Mouse (Mus musculus) ES-Bruce4 (cell line): ENCODE data around the gene Apoe. TPM values are rescaled to one million over a fixed set of nuclear protein-coding genes. Genes with fewer than 3 reads are reported as not detected.

ENCODE experiments used
- H3K27ac ChIP-seq: 2 replicates; pipeline ENCODE4 v1.5.1; 2012; ENCODE audit warnings: low read length, inconsistent platforms; ENCODE audit not compliant: insufficient read depth
- H3K27me3 ChIP-seq: 2 replicates; pipeline ENCODE4 v1.6.1; 2012; ENCODE audit warnings: mild to moderate bottlenecking, low read length, inconsistent platforms; ENCODE audit not compliant: control insufficient read depth, poor library complexity, insufficient read depth, severe bottlenecking
- H3K36me3 ChIP-seq: 2 replicates; pipeline ENCODE4 v1.6.1; 2012; ENCODE audit warnings: inconsistent platforms, mild to moderate bottlenecking, low read length, moderate library complexity; ENCODE audit not compliant: control insufficient read depth, poor library complexity, insufficient read depth, severe bottlenecking
- H3K4me1 ChIP-seq: one replicate; pipeline ENCODE4 v1.8.1; 2011; ENCODE audit warnings: low read length; ENCODE audit not compliant: control insufficient read depth, insufficient read depth
- H3K4me3 ChIP-seq: 2 replicates; pipeline ENCODE4 v1.5.1; 2011; ENCODE audit warnings: low read depth, mild to moderate bottlenecking, low read length
- H3K9ac ChIP-seq: 2 replicates; pipeline ENCODE4 v1.6.1; 2012; ENCODE audit warnings: low read depth, mild to moderate bottlenecking, inconsistent platforms; ENCODE audit not compliant: poor library complexity, severe bottlenecking
- H3K9me3 ChIP-seq: replicated peaks from 2 replicates; pipeline ENCODE4 v1.6.1; 2012; ENCODE audit warnings: mild to moderate bottlenecking, low read length, inconsistent platforms; ENCODE audit not compliant: control insufficient read depth, poor library complexity, insufficient read depth, severe bottlenecking
- CTCF ChIP-seq: IDR thresholded peaks from one replicate; pipeline ENCODE4 v1.8.1; 2011; ENCODE audit warnings: low read depth, low read length
- EP300 ChIP-seq: IDR thresholded peaks from 2 replicates; pipeline ENCODE4 v1.6.1; 2011; ENCODE audit warnings: low read depth, low read length; ENCODE audit not compliant: insufficient read depth
- POLR2A ChIP-seq: IDR thresholded peaks from one replicate; pipeline ENCODE4 v1.8.1; 2011; ENCODE audit warnings: low read length; ENCODE audit not compliant: insufficient read depth
- polyA plus RNA-seq: library from polyadenylated mRNA; stranded (reverse); fragments of >200 nt; gene quantifications from 2 replicates; pipeline ENCODE4 v1.2.4, GENCODE M21; 2011; ENCODE audit warnings: low read depth; ENCODE audit not compliant: missing spikeins, insufficient read depth, insufficient read length

The Apoe gene
- polyA plus RNA-seq, 1 experiment, result 1,048 TPM

GRCm38 (mm10) chr7:19652614-19653013 is 46.4 kb downstream of the Apoe start:
- no peaks in the 10 kb centered on the region for H3K9me3 ChIP-seq
- H3K36me3 ChIP-seq, result peaks cover 8% of the 10 kb centered on the region
- no peak overlapping the region for H3K9ac ChIP-seq
- no peak overlapping the region for H3K27ac ChIP-seq
- no peaks in the 10 kb centered on the region for H3K4me1 ChIP-seq
- no peak overlapping the region for H3K4me3 ChIP-seq
- TF ChIP-seq CTCF, result no peak
- TF ChIP-seq POLR2A, result no peak
- TF ChIP-seq EP300, result no peak
- no peaks in the 10 kb centered on the region for H3K27me3 ChIP-seq

GRCm38 (mm10) chr7:19651063-19651786 is 47.8 kb downstream of the Apoe start:
- TF ChIP-seq CTCF (no peak), EP300 (no peak), POLR2A (no peak)
- Histone ChIP-seq H3K9me3 (no peaks in the 10 kb centered on the region), H3K9ac (no peak overlapping the region), H3K27me3 (no peaks in the 10 kb centered on the region), H3K4me1 (no peaks in the 10 kb centered on the region), H3K27ac (no peak overlapping the region; the same call in 1 of the 2 replicates), H3K4me3 (no peak overlapping the region), H3K36me3 (peaks cover 8% of the 10 kb centered on the region)

Other genes with a start within 250 kb of the Apoe start
- gene Mark4, start 240.4 kb downstream of the Apoe start, polyA plus RNA-seq, result 33.1 and 33.3 TPM in 2 replicates
- gene Exoc3l2, start 235.9 kb downstream of the Apoe start, polyA plus RNA-seq, result 3.0 and 3.8 TPM in 2 replicates
- gene Bloc1s3, start 190.8 kb downstream of the Apoe start, polyA plus RNA-seq, result 5.7 and 6.9 TPM in 2 replicates
- 23.5 and 33.6 TPM in 2 replicates for gene Trappc6a, start 190.8 kb downstream of the Apoe start, polyA plus RNA-seq
- gene Nkpd1, start 181.3 kb downstream of the Apoe start, polyA plus RNA-seq, result 0.23 and 0.34 TPM in 2 replicates
- gene Ppp1r37, start 136.1 kb downstream of the Apoe start, polyA plus RNA-seq, result 16.1 and 19.1 TPM in 2 replicates
- gene Zfp296, start 121.9 kb downstream of the Apoe start, polyA plus RNA-seq, result 21.5 and 23.5 TPM in 2 replicates
- 25.2 and 30.5 TPM in 2 replicates for gene Gemin7, start 121.6 kb downstream of the Apoe start, polyA plus RNA-seq
- 52.3 and 57.4 TPM in 2 replicates for gene Clasrp, start 94.7 kb downstream of the Apoe start, polyA plus RNA-seq
- gene Relb, start 69.8 kb downstream of the Apoe start, polyA plus RNA-seq, result 11.7 and 11.9 TPM in 2 replicates
- gene Clptm1, start 34.2 kb downstream of the Apoe start, polyA plus RNA-seq, result 49.6 and 52.7 TPM in 2 replicates
- gene Apoc2, start 21.2 kb downstream of the Apoe start, polyA plus RNA-seq, result 1.2 TPM in 1 of 2 replicates, not detected in the other
- not detected in 2 replicates for gene Gm44805, start 17.8 kb downstream of the Apoe start, polyA plus RNA-seq
- gene Apoc4, start 17.7 kb downstream of the Apoe start, polyA plus RNA-seq, result 1.1 TPM in 1 of 2 replicates, not detected in the other
- gene Apoc1, start 6.5 kb downstream of the Apoe start, polyA plus RNA-seq, result 93.2 and 95.8 TPM in 2 replicates
- 68.2 TPM in 2 replicates for gene Tomm40, start 16.2 kb upstream of the Apoe start, polyA plus RNA-seq
- gene Nectin2, start 51.3 kb upstream of the Apoe start, polyA plus RNA-seq, result 86.7 and 97.9 TPM in 2 replicates
- 138 and 154 TPM in 2 replicates for gene Bcam, start 71.8 kb upstream of the Apoe start, polyA plus RNA-seq
- 17.1 and 23.2 TPM in 2 replicates for gene Cblc, start 97.6 kb upstream of the Apoe start, polyA plus RNA-seq
- 17.3 and 27.3 TPM in 2 replicates for gene Bcl3, start 123.6 kb upstream of the Apoe start, polyA plus RNA-seq
- gene Gm19345, start 152.8 kb upstream of the Apoe start, polyA plus RNA-seq, result 0.82 and 1.1 TPM in 2 replicates
- gene Ceacam16, start 162.1 kb upstream of the Apoe start, polyA plus RNA-seq, result not detected in 2 replicates
- not detected in 2 replicates for gene Ceacam19, start 188.8 kb upstream of the Apoe start, polyA plus RNA-seq
- 63.5 and 68.1 TPM in 2 replicates for gene Pvr, start 222.0 kb upstream of the Apoe start, polyA plus RNA-seq